Mouse (Mus musculus): ENCODE measurements around the gene Pard6b.
"Not testable (repeated sequence)": the region's sequence is repeated elsewhere in the genome, so short reads cannot be mapped to it uniquely, and the experiment has no call there.

Pard6b gene

DNA sequence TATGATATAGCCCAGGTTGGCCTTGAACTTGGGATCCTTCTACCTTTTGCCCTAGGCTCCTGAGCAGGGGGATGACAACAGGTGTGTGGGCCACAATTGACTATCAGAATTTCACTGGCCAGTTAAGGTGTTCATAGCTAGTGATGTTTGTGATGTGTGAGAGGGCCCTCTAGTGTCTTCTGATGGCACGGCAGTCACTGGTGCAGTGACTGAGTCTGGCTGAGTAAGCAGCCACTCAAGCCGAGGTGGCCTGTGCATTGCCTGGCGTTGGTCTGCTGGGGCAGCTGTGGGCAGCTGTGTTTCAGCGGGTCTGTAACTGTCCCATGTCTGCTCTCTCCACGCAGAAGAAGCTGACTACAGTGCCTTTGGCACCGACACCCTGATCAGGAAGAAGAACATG is 17.2 kb downstream of the Pard6b start:
- no peak for DNase-seq (ENCODE audit: extremely low spot score, low read depth, low spot score)

DNA sequence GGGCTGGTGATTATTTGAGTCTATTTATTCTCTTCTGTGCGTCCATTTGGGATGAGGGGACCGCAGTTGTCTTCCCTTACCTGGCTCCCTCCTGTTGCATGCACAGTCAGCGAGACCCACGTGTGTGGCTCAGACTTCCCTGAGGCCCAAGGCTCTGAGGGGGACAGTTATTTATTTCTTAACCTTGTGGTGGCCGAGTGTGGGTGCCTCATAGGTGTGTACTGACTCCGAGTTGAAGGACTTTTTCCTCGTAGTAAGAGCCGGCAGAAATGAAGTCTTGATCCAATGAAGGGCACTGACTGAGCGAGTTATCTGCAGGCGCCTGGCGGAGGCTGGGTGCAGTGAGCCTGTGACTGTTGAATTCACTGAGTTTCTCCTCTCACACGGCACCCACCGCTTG is 19.2 kb downstream of the Pard6b start:
- DNase-seq (ENCODE audit: extremely low spot score, low read depth, low spot score) = no peak

DNA sequence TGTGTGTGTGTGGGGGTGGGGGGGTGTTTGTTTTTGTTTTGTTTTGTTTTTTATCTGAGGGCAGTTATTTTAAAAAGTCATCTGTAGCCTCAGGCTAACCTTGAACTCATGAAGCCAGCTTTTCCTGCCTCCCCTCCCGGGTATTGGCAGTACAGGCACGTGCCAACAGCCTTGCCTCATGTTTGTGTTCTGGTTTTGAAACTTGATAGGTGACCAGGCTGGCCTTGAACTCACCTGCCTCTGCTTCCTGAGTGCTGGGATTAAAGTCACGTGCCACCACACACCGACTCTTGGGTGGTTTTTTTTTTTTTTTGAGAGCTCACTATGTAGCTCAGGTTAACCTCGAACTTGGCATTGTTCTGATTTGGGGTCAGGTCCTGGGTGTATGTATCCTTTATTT is 21.0 kb downstream of the Pard6b start:
- DNase-seq (ENCODE audit: extremely low spot score, low read depth, low spot score) = no peak

DNA sequence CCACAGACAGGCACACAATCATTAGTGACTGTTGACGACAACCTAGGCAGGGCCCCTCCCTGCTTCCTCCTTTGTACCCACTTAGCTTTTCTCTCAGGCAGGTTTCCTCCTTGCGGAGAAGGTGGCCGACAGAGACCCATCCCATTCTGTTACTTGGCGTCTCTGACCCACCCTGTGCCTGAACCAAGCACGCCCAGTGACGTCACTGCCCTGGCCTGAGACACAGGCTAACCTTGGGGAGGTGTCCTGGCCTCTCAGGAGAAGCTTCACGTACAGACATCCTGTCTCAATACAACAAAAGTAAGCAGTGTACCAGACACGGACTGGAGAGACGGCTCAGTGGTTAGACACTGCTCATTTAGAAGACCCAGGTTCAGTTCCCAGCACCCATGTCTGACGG is 22.5 kb downstream of the Pard6b start:
- no peak for DNase-seq (ENCODE audit: extremely low spot score, low read depth, low spot score)

DNA sequence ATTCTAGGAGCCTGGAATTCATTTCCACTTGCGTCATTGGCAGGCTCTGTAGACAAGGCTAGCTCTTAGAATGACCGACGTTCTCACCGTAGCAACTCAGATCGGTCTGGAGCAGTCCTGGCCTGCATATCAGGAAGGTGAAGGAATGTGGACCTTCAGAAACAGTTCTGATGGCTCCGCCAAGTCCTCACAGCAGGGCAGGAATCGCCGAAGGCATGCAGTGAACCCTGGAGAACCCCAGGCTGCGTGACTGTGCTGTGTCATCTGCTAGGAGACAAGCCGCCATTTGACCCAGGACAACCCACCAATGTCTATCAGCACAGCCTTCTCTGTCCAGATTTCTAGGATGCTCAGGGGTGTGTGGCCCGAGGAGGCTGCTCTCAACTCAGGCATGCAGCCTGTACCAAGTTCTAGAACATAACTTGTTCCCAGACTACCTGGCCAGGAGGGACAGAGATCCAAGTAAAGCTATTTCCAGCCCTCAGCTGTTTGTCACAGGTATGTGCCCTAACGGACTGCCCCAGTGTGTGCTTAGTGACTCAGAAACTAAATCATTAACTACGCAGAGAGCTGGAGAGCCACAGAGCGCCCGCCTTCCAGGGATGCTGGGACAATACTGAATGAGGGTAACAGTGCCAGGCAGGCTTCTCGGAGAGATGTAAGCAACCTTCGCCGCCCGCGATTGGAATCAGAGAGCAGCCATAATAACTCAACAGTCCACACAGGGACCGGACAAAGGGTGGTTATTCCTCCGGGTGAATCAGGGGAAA is 23.8 kb downstream of the Pard6b start:
- DNase-seq (ENCODE audit: extremely low spot score, low read depth, low spot score) = no peak

DNA sequence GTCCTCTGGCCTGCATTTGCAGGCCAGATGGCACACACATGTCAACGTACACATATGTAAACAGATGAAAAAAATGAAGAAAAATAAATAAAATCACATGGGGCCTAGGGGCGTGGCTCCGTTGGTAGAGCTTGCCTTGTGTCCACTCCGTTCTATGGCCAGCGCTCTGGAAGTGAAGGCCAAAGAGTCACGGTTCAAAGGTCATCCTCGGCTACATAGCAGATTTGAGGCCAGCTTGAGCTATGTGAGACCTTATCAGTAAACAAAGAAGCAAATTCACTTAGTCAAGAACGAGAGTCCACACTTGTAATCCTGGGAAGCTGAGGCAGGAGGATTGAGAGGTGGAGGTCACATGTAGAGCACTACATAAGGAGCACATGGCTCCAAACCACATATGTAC is 24.5 kb downstream of the Pard6b start:
- DNase-seq (ENCODE audit: extremely low spot score, low read depth, low spot score) = no peak

DNA sequence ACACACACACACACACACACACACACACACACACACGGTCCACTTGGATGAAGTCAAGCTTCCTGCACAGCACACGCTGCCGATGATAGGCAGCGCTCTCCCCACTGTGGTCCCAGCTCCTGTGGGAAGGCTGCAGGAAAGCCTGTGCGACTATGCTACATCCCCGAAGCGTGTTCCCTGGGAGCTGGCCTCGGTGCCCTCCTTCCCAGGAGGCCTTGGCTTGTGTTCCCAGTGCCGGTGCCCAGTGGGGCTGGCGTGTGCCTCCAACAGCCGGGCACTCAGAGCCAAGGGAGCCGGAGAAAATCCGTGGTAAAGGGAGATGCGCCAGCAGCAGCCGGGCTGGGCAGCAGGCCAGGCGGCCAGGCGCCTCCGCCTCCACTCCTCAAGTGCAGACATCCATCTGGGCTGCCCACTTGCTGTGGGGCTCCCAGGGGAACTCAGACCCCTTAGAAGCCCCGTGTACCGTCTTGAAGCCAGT is 25.9 kb downstream of the Pard6b start:
- DNase-seq (ENCODE audit: extremely low spot score, low read depth, low spot score) = no peak

DNA sequence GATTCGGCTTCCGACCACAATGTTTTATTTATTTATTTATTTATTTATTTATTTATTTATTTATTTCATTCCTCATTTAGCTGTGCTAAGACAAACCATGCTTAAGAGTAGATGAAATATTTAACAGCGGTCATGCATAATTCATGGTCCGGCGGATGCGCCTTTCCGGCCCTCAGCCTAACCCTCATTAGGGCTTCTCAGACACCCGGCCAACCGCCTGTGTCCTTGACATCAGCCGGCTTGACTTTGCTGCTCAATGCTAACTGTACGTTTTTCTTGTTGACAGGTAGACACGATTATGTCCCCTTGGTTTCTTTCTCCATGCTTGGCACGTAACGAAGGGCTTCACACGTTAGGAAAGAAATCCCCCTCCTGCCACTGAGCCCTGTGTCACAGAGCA is 26.6 kb downstream of the Pard6b start:
- no peak for DNase-seq (ENCODE audit: extremely low spot score, low read depth, low spot score)

DNA sequence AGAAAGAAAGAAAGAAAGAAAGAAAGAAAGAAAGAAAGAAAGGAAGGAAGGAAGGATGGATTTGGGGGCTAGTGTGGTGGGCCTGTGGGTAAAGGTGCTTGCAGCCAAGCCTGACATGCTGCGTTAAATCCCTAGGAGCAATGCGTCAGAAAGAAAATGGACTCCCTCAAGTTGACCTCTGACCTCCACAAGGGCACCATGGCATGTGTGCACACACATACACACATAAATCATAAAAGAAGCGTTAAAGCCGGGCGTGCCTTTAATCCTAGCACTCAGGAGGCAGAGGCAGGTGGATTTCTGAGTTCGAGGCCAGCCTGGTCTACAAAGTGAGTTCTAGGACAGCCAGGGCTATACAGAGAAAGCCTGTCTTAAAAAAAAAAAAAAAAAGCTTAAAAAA is 27.1 kb downstream of the Pard6b start:
- DNase-seq (ENCODE audit: extremely low spot score, low read depth, low spot score) = not testable (repeated sequence)

DNA sequence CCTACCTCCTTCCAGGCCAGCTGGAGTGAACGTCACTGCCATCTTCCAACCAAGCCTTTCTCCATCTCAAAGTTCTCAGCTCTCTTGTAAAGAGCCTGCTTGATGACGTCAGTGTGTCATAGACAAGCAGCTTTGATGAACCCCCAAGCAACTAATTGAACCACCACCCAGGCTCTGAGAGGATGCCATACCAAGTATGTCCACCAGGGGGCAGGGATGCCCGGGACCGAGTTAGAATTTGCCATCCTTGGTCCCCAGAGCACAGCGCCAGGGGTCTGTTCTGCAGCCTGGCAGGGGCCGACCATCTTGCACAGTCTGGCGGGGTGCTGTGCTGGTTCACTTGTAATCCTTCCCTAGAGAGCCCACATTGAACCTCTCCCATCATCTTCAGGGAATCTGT is 31.1 kb downstream of the Pard6b start:
- DNase-seq (ENCODE audit: extremely low spot score, low read depth, low spot score) = peak; percentile 49

DNA sequence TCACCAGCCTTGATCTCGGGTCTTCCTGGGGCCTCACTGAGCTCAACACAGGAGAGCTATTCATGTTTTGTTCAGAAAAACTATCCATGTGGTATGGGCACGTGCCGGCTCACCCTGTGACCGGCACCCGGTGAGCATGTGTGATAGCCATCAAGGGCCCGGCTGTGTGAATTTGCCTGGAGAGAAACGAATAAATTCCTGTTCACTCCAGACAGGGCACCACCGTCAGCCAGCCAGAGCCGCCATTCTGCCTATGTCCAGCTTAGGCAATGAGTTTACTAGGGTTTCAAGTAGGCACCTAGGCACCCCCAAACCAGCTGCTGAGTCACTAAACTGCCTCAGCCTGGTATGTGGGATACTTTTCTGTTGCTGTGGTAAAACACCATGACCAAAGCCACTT is 32.5 kb downstream of the Pard6b start:
- DNase-seq (ENCODE audit: extremely low spot score, low read depth, low spot score) = no peak

DNA sequence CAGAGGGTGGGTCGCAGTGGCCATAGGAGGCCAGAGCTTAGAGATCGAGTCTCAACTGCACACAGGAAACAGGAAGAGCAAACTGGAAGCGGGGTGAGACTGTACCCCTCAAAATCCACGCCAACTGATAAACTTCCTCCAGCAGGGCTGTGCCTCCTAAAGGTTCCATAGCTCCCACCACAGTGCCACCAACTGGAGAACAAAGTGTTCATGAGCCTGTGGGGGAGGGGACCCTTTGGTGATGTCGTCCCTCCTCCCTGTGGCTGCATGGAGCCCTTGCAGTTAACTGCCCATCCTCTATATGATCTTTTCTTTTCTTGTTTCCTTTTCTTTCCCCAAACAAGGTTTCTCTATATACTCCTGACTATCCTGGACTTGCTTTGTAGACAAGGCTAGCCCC is 32.9 kb downstream of the Pard6b start:
- DNase-seq (ENCODE audit: extremely low spot score, low read depth, low spot score) = no peak

DNA sequence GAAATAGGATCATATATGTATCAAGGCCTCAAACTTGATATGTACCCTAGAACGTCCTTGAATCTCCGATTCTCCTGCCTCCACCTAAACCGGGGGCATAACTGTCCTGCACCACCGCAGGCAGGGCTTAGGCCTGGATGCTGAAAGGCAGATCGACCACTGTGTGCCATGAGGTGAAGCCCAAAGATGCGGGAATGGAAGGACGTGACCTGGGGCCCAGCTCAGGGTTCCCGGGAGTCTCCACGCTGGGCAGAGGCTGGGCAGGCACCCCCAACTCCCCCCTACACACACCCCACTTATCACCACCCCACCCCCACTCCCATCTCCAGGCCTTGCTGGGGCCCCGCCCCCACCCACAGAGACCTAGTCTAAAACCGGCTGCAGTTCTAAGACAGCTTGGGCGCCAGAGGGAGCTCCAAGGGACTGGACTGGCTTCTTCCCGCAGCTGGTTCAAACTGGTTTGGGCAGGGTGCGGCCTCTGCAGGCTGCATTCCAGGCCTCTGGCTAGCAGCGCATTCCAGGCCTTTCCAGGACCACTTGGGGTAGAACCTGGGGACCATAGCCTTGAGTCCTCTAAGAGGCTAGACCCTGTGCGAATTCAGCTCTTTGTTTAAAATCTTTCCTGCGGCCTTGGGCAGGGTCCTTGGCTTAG is 34.0 kb downstream of the Pard6b start:
- peak; percentile 69 for DNase-seq (ENCODE audit: extremely low spot score, low read depth, low spot score)

DNA sequence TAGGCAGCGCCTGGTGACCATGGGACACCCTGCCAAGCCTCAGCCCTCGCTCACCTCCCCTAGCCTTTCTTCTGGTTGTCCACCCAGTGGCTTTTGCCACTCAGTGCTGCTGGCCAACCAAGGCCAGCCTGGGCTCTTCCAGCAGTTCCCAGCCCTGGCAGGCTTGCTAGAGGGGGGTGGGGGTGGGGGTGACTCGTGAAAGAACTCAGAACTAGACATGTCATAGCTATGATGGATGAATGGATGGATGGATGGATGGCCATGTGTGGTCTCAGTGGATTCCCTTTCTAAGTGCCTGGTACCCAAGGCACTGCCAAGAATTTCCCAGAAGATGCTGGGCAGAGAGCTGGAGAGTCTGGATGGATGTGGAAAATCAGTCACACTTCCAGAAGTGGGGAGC is 35.0 kb downstream of the Pard6b start:
- DNase-seq (ENCODE audit: extremely low spot score, low read depth, low spot score) = no peak

DNA sequence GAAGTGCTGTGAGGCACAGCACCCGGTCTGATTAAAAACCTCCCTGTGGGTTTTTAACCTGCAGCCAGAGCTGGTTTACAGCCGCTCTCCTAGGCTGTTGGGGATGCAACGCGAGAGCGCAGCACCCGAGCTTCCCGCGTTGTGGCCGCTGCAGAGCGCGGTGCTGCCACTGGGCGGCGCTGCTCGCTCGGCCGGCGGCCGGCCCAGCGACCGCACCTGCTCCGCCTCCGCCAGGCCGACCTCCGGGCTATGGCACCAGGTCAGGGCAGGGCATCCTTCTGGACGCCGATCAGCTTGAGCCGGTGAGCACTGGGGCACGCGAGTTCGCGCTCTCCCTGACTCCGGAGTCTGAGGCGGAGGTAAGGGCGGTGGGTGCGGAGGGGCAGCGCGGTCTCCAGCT is 36.3 kb downstream of the Pard6b start:
- no peak for DNase-seq (ENCODE audit: extremely low spot score, low read depth, low spot score)

DNA sequence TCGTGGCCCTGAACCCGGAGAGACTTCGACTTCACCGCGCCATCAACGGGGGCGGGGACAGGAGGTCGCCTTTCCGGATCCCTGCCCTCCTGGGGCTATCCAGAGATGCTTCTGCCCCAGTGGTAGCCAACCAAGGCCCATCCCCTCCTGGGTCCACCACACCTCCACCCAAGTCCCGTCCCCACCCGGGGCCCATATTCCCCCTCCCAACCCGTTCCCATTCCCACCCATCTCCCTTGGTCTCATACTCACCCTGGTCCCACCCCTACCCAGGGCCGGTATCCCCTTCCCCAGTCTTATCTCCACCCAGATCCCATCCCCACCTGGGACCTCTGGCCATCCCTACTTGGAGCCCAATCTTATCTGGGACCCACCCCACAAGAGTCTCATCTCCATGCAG is 36.7 kb downstream of the Pard6b start:
- DNase-seq (ENCODE audit: extremely low spot score, low read depth, low spot score) = no peak

DNA sequence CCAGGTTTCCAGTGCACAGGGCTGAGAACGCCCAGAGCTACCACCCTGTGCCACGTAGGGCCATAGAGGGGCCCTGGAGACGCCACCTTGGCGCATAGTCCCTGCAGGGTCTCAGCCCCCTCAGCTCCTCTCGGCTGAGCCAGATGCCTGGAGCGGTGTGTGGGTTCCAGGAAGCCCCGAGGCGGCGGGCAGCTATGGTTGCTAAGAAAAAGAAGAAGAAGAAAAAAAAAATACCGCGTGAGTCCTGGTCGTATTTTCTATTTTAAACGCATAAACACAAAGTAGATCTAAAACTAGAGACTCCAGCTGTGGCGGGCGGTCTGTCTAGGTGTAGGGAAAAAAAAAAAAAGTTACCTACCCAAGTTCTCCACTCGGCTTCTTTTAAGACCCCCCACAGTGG is 37.2 kb downstream of the Pard6b start:
- no peak for DNase-seq (ENCODE audit: extremely low spot score, low read depth, low spot score)

DNA sequence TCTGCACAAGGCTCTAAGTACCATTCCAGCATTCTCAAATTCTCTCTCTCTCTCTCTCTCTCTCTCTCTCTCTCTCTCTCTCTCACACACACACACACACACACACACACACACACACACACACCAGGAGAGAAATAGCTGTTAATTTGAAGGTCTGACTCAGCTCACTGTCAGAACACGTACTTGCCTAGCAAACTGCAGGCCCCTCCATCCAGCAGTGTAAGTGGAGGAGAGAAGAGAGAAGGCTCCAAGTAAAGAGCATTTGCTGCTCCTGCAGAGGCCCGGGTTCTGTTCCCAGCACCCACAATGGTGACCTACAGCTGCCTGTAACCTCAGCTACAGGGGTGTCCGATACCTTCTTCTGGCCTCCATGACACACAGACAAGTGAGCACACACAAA is 37.7 kb downstream of the Pard6b start:
- no peak for DNase-seq (ENCODE audit: extremely low spot score, low read depth, low spot score)

DNA sequence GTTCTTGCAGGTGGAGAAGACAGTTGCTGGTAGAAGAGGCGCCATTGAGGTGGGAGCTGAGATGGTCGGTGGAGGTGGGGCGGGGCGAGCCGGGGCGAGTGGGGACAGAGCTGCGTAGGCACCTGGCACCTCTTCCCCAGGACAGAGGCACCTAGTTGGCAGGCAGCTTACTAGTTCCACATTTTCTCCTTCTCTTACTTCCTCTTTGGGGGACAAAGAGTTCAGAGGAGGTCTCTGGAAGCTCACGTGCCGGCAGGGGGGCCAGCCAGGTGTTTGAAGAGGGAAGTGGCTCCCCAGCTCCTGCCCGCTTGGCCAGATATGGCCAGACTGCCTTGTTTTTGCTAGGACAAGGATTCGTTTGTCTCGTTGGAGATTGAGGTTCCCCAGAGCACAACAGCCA is 38.3 kb downstream of the Pard6b start:
- no peak for DNase-seq (ENCODE audit: extremely low spot score, low read depth, low spot score)

DNA sequence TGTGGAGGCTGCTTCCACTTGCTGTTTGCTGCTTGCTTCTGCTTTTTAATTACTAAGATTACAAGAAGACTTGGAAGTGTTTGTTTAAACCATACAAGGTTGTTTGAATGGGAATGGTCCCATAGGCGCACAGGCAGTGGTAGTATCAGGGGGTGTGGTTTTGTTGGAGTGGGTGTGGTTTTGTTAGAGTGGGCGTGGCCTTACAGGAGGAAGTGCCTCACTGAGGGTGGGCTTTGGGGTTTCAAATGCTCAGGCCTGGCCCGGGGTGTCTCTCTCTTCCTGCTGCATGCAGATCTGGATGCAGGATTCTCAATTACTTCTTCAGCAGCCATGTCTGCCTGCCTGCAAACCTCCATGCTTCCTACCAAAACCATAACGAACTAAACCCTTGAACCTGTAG is 40.1 kb downstream of the Pard6b start:
- no peak for DNase-seq (ENCODE audit: extremely low spot score, low read depth, low spot score)

DNA sequence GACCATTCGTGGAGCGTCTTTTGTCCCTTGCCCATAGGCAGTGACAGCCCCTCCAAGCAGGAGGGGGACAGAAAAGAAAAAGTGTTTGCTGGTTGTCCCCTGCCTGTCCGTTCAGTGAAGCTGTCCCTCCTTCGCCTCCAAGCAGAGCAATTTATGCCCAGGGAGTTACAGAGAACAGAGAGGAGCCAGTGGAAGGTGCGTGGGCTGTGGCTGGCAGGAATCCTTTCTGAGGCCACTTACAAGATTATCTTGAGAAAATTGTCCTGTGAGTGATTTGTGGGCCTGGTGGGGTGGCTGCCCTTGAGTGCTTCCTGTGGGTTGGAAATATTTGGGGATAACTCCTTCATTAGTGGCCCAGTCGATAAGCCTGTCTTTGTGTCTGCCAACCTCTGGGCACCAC is 42.8 kb downstream of the Pard6b start:
- no peak for DNase-seq (ENCODE audit: extremely low spot score, low read depth, low spot score)

DNA sequence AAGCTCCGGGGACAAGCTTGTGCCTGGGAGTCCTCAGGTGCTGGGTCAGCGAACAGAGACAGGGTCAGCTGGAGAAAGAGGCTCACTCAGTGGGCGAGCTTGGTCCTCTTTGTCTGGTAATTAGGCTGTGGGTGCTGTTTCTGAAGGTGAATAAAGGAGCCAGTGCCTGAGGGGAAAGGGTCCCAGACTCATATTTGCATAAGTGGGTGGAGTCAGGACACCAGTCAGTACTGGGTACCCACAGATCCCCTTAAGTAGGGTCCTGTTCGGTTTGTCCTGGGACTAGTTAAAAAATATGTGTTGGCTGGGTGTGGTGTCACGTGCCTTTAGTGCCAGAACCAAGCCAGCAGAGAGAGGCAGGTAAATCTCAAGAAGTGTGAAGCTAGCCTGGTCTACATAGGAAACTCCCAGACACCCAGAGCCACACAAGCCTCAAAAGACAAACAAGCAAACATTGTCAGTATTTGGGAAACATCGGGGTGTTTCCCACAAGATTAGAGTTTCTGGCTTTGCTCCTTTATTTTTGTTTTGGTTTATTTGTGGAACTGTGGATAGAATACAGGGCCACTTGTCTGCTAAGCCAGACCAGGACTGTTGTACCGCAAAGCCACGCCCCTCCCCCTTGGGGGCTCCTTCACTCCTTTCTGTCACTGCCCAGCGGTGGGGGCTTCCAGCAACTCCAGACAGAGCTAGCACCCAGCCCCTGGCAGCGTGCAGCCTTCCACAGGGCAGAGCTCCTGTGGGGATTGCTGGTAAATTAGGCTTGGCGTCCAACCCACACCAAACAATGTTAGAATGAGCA is 44.7 kb downstream of the Pard6b start:
- no peak for DNase-seq (ENCODE audit: extremely low spot score, low read depth, low spot score)

Measured in hindlimb bud, embryonic 11.5 days (tissue).